ENCODE assay signal across 10 mouse cellular contexts in genomic region chr17:78935857-78936256, GRCm38 (mm10). TPM values are rescaled to one million over a fixed set of nuclear protein-coding genes. Genes with fewer than 3 reads are reported as not detected.
A peak's percentile ranks its signal among the peaks of the same experiment; 100 is the strongest.
DNase-seq lines count a peak whose midpoint lies in the region; ATAC-seq and TF ChIP-seq lines count a peak whose summit lies in the region.
"Had no signal": no experiment of that assay in that cellular context is flagged by ENCODE, and none has a peak within 500 bp of the region (broad histone marks: within the 10 kb centered on the region; RNA-seq: fewer than 3 reads in every experiment).

No protein-coding gene starts in this region.

- ATAC-seq in heart, embryonic 16.5 days (replicated peaks; ENCODE audit: extremely low read depth, insufficient read depth, low FRiP score) = no peak
- no peak for ATAC-seq in G1E (ENCODE audit: extremely low read depth, insufficient number of reproducible peaks, low FRiP score, poor library complexity, severe bottlenecking)
- no peak for ATAC-seq in hindbrain, embryonic 13.5 days (ENCODE audit: low FRiP score)
- no peak for ATAC-seq in midbrain, embryonic 12.5 days (ENCODE audit: low FRiP score, low read depth)

- peaks cover 42% of the 10 kb centered on the region for H3K36me3 ChIP-seq in heart, embryonic 16.5 days (ENCODE audit: control insufficient read depth, insufficient read depth)
- H3K36me3 ChIP-seq in G1E (replicated peaks) = peaks cover 58% of the 10 kb centered on the region
- peaks cover 45% of the 10 kb centered on the region for H3K36me3 ChIP-seq in hindbrain, embryonic 13.5 days
- H3K36me3 ChIP-seq in midbrain, embryonic 12.5 days = peaks cover 47% of the 10 kb centered on the region

- H3K9ac ChIP-seq in heart, embryonic 16.5 days (ENCODE audit: low read length) = peak overlapping the region; percentile 87
- H3K9ac ChIP-seq in hindbrain, embryonic 13.5 days = peak overlapping the region; percentile 84
- H3K9ac ChIP-seq in midbrain, embryonic 12.5 days (replicated peaks) = no peak overlapping the region

- H3K27ac ChIP-seq in heart, embryonic 16.5 days (ENCODE audit: low read length) = no peak overlapping the region
- H3K27ac ChIP-seq in hindbrain, embryonic 13.5 days = no peak overlapping the region
- no peak overlapping the region for H3K27ac ChIP-seq in midbrain, embryonic 12.5 days (replicated peaks)

- peak overlapping the region; percentile 73 for H3K4me2 ChIP-seq in heart, embryonic 16.5 days (ENCODE audit: low read depth, low read length)
- peak overlapping the region; percentile 71 for H3K4me2 ChIP-seq in hindbrain, embryonic 13.5 days
- H3K4me2 ChIP-seq in midbrain, embryonic 12.5 days (replicated peaks) = peak overlapping the region; percentile 57

- WGBS in heart, embryonic 16.5 days = 75% methylated on average over 2 of the region's 2 CpGs
- WGBS in hindbrain, embryonic 13.5 days = 91% methylated on average over 2 of the region's 2 CpGs
- WGBS in midbrain, embryonic 12.5 days = 89% methylated on average over 2 of the region's 2 CpGs

- no peaks in the 10 kb centered on the region for H3K9me3 ChIP-seq in heart, embryonic 16.5 days (replicated peaks; ENCODE audit: control insufficient read depth, low read length)
- no peaks in the 10 kb centered on the region for H3K9me3 ChIP-seq in G1E (replicated peaks)
- H3K9me3 ChIP-seq in hindbrain, embryonic 13.5 days = no peaks in the 10 kb centered on the region
- no peaks in the 10 kb centered on the region for H3K9me3 ChIP-seq in midbrain, embryonic 12.5 days

- no peak for TF ChIP-seq CTCF in G1E (IDR thresholded peaks at IDR 0.05; ENCODE audit: low read depth, low read length)

- H3K4me1 ChIP-seq in heart, embryonic 16.5 days (ENCODE audit: control insufficient read depth, insufficient read depth, low read length) = peaks cover 14% of the 10 kb centered on the region
- H3K4me1 ChIP-seq in G1E (ENCODE audit: insufficient read depth, low read depth, low read length) = peaks cover 50% of the 10 kb centered on the region
- H3K4me1 ChIP-seq in hindbrain, embryonic 13.5 days (replicated peaks) = peaks cover 31% of the 10 kb centered on the region
- H3K4me1 ChIP-seq in midbrain, embryonic 12.5 days = peaks cover 15% of the 10 kb centered on the region

- DNase-seq in heart, adult 11 months = no peak
- DNase-seq in G1E (ENCODE audit: low spot score) = peak; percentile 13
- no peak for DNase-seq in cerebellum, postnatal 10 days
- DNase-seq in adrenal gland, postnatal 10 days = no peak
- no peak for DNase-seq in gastrocnemius, adult 18-20 months (ENCODE audit: low spot score)
- DNase-seq: lung, postnatal 36 days had no signal

- peak overlapping the region; percentile 86 for H3K4me3 ChIP-seq in heart, embryonic 16.5 days (ENCODE audit: low read length)
- H3K4me3 ChIP-seq in G1E (ENCODE audit: low read depth, low read length) = peak overlapping the region; percentile 97
- peak overlapping the region; percentile 92 for H3K4me3 ChIP-seq in hindbrain, embryonic 13.5 days
- H3K4me3 ChIP-seq in midbrain, embryonic 12.5 days = peak overlapping the region; percentile 74

- H3K27me3 ChIP-seq in heart, embryonic 16.5 days (ENCODE audit: control insufficient read depth, insufficient read depth, low read length) = no peaks in the 10 kb centered on the region
- no peaks in the 10 kb centered on the region for H3K27me3 ChIP-seq in G1E (ENCODE audit: insufficient read depth, low read length)
- H3K27me3 ChIP-seq in hindbrain, embryonic 13.5 days = no peaks in the 10 kb centered on the region
- H3K27me3 ChIP-seq in midbrain, embryonic 12.5 days = no peaks in the 10 kb centered on the region
- H3K27me3 ChIP-seq: Patski had no signal

RNA-seq across cellular contexts. Expression of gene Cebpz, which starts 1.0 kb away (rescaled TPM):
- 25.3 and 29.8 TPM in 2 replicates for polyA plus RNA-seq in heart, embryonic 16.5 days (2015; fragmentation: Nextera tagmentation; extraction: Ambion mirVana)
- total RNA-seq in G1E (2014; fragmentation: Nextera tagmentation) (83.5 and 108 TPM in 2 replicates), G1E (2017) (82.5 and 97.9 TPM in 2 replicates)
- polyA plus RNA-seq in G1E (2012) = 37.0 and 45.9 TPM in 2 replicates
- polyA plus RNA-seq in hindbrain, embryonic 13.5 days (2015; fragmentation: Nextera tagmentation; extraction: Ambion mirVana) = 57.3 and 61.0 TPM in 2 replicates
- polyA plus RNA-seq in midbrain, embryonic 12.5 days (2016; fragmentation: Nextera tagmentation; extraction: Ambion mirVana) = 62.1 and 67.7 TPM in 2 replicates
- total RNA-seq in adrenal gland, postnatal 10 days (2021) = 10 to 100 TPM; 33.2 to 37.9 TPM
- 10 to 100 TPM; 25.6 to 28.5 TPM for total RNA-seq in gastrocnemius, adult 18-20 months (2021)

RNA-seq across cellular contexts. Expression of gene Ndufaf7, which starts 1.1 kb away (rescaled TPM):
- polyA plus RNA-seq in heart, embryonic 16.5 days (2015; fragmentation: Nextera tagmentation; extraction: Ambion mirVana) = 63.5 and 66.1 TPM in 2 replicates
- 24.4 and 40.0 TPM in 2 replicates for total RNA-seq in G1E (2014; fragmentation: Nextera tagmentation)
- total RNA-seq in G1E (2017) = 46.4 and 49.4 TPM in 2 replicates
- 1.3 and 4.0 TPM in 2 replicates for polyA plus RNA-seq in G1E (2012)
- polyA plus RNA-seq in hindbrain, embryonic 13.5 days (2015; fragmentation: Nextera tagmentation; extraction: Ambion mirVana) = 57.1 and 62.5 TPM in 2 replicates
- 52.2 and 54.8 TPM in 2 replicates for polyA plus RNA-seq in midbrain, embryonic 12.5 days (2016; fragmentation: Nextera tagmentation; extraction: Ambion mirVana)
- 10 to 100 TPM; 48.7 to 51.6 TPM for total RNA-seq in adrenal gland, postnatal 10 days (2021)
- 10 to 100 TPM; 22.6 to 28.5 TPM for total RNA-seq in gastrocnemius, adult 18-20 months (2021)

RNA-seq across cellular contexts. Expression of gene Cebpzos, which starts 19.6 kb away (rescaled TPM):
- 80.1 and 83.0 TPM in 2 replicates for polyA plus RNA-seq in heart, embryonic 16.5 days (2015; fragmentation: Nextera tagmentation; extraction: Ambion mirVana)
- total RNA-seq in G1E (2014; fragmentation: Nextera tagmentation) (17.1 and 20.5 TPM in 2 replicates), G1E (2017) (61.6 and 76.5 TPM in 2 replicates)
- polyA plus RNA-seq in G1E (2012) = 4.1 and 4.5 TPM in 2 replicates
- polyA plus RNA-seq in hindbrain, embryonic 13.5 days (2015; fragmentation: Nextera tagmentation; extraction: Ambion mirVana) = 125 and 127 TPM in 2 replicates
- 112 and 113 TPM in 2 replicates for polyA plus RNA-seq in midbrain, embryonic 12.5 days (2016; fragmentation: Nextera tagmentation; extraction: Ambion mirVana)
- total RNA-seq in adrenal gland, postnatal 10 days (2021) = 10 to 100 TPM; 47.3 to 51.3 TPM
- total RNA-seq in gastrocnemius, adult 18-20 months (2021) = 10 to 100 TPM; 40.3 to 41.9 TPM

RNA-seq across cellular contexts. Expression of gene Sult6b1, which starts 29.1 kb away (rescaled TPM):
- polyA plus RNA-seq in heart, embryonic 16.5 days (2015; fragmentation: Nextera tagmentation; extraction: Ambion mirVana) = 0.16 and 0.17 TPM in 2 replicates
- total RNA-seq in G1E (2014; fragmentation: Nextera tagmentation) = not detected in 2 replicates
- 0.33 and 0.58 TPM in 2 replicates for total RNA-seq in G1E (2017)
- not detected in 2 replicates for polyA plus RNA-seq in G1E (2012)
- not detected in 2 replicates for polyA plus RNA-seq in hindbrain, embryonic 13.5 days (2015; fragmentation: Nextera tagmentation; extraction: Ambion mirVana)
- polyA plus RNA-seq in midbrain, embryonic 12.5 days (2016; fragmentation: Nextera tagmentation; extraction: Ambion mirVana) = 0.08 TPM in 1 of 2 replicates, not detected in the other
- under 1 TPM in 1 of 2 experiments, not detected in 1; 0.27 TPM for total RNA-seq in adrenal gland, postnatal 10 days (2021)
- not detected for total RNA-seq in gastrocnemius, adult 18-20 months (2021)

RNA-seq across cellular contexts. Expression of gene Eif2ak2, which starts 53.5 kb away (rescaled TPM):
- 9.6 and 10.4 TPM in 2 replicates for polyA plus RNA-seq in heart, embryonic 16.5 days (2015; fragmentation: Nextera tagmentation; extraction: Ambion mirVana)
- total RNA-seq in G1E (2014; fragmentation: Nextera tagmentation) = 40.1 and 40.3 TPM in 2 replicates
- 51.8 and 59.9 TPM in 2 replicates for total RNA-seq in G1E (2017)
- 15.9 and 17.5 TPM in 2 replicates for polyA plus RNA-seq in G1E (2012)
- polyA plus RNA-seq in hindbrain, embryonic 13.5 days (2015; fragmentation: Nextera tagmentation; extraction: Ambion mirVana) = 4.0 and 5.9 TPM in 2 replicates
- 5.0 and 7.0 TPM in 2 replicates for polyA plus RNA-seq in midbrain, embryonic 12.5 days (2016; fragmentation: Nextera tagmentation; extraction: Ambion mirVana)
- total RNA-seq in adrenal gland, postnatal 10 days (2021) = 10 to 100 TPM; 16.5 to 27.6 TPM
- total RNA-seq in gastrocnemius, adult 18-20 months (2021) = 1 to 10 TPM; 2.8 to 3.3 TPM

Comparison
In these comparisons a context has a peak if more than half of its experiments do, and no peak if none do; other contexts are left out.
1. RNA of gene Ndufaf7, which starts 1.1 kb away (polyA plus RNA-seq): 63.5 to 66.1 TPM in heart, embryonic 16.5 days, 57.1 to 62.5 TPM in hindbrain, embryonic 13.5 days and 52.2 to 54.8 TPM in midbrain, embryonic 12.5 days; 1.3 to 4.0 TPM in G1E; every median in the first group is over 10 times any median in the second.
2. RNA of gene Cebpzos, which starts 19.6 kb away (polyA plus RNA-seq): 125 to 127 TPM in hindbrain, embryonic 13.5 days, 112 to 113 TPM in midbrain, embryonic 12.5 days and 80.1 to 83.0 TPM in heart, embryonic 16.5 days; 4.1 to 4.5 TPM in G1E; every median in the first group is over 10 times any median in the second.
3. Peak in every context shown above with its lines, with median percentiles within 50 percentile points of each other: H3K4me2 ChIP-seq and H3K4me3 ChIP-seq.